Mouse (Mus musculus) C2C12 (cell line): ENCODE results near the gene Hadhb. TPM values are rescaled to one million over a fixed set of nuclear protein-coding genes. Genes with fewer than 3 reads are reported as not detected.

Experiments
- H3K27me3 ChIP-seq: one replicate; pipeline ENCODE4 v1.6.1; 2011; ENCODE audit not compliant: control insufficient read depth, insufficient read depth, insufficient read length
- H3K36me3 ChIP-seq: one replicate; pipeline ENCODE4 v1.6.1; 2011; ENCODE audit not compliant: control insufficient read depth, insufficient read depth
- H3K4me3 ChIP-seq: one replicate; pipeline ENCODE4 v1.5.1; 2011; ENCODE audit warnings: mild to moderate bottlenecking, control low read depth; ENCODE audit not compliant: poor library complexity, insufficient read depth, severe bottlenecking
- H3K79me2 ChIP-seq: one replicate; pipeline ENCODE4 v1.6.1; 2011; ENCODE audit not compliant: control insufficient read depth, insufficient read depth
- H3K79me3 ChIP-seq: one replicate; pipeline ENCODE4 v1.6.1; 2011; ENCODE audit warnings: low read depth, control low read depth
- H3ac ChIP-seq: one replicate; pipeline ENCODE3; 2011; ENCODE audit warnings: low read depth; ENCODE audit not compliant: control insufficient read depth, insufficient read length
- CEBPB ChIP-seq: IDR thresholded peaks from one replicate; pipeline ENCODE4 v1.6.1; 2011; ENCODE audit warnings: low read depth, mild to moderate bottlenecking, control low read depth, moderate library complexity
- CTCF ChIP-seq: IDR thresholded peaks from one replicate; pipeline ENCODE4 v1.5.1; 2011; ENCODE audit not compliant: control insufficient read depth, insufficient read depth, insufficient read length
- FOSL1 ChIP-seq: IDR thresholded peaks from one replicate; pipeline ENCODE4 v1.8.0; 2011; ENCODE audit warnings: mild to moderate bottlenecking, low read length; ENCODE audit not compliant: poor library complexity, insufficient read depth, severe bottlenecking
- MAX ChIP-seq: IDR thresholded peaks from one replicate; pipeline ENCODE4 v1.6.1; 2011; ENCODE audit warnings: mild to moderate bottlenecking, control low read depth
- MYOD1 ChIP-seq: IDR thresholded peaks from one replicate; pipeline ENCODE4 v1.6.1; 2011; ENCODE audit warnings: low read depth; ENCODE audit not compliant: control insufficient read depth, insufficient read length
- MYOG ChIP-seq: IDR thresholded peaks from one replicate; pipeline ENCODE4 v1.6.1; 2011; ENCODE audit not compliant: control insufficient read depth, insufficient read length; ENCODE audit errors: extremely low read depth
- USF1 ChIP-seq: IDR thresholded peaks from one replicate; pipeline ENCODE4 v1.6.1; 2011; ENCODE audit warnings: low read depth, mild to moderate bottlenecking, control low read depth, moderate library complexity
- polyA plus RNA-seq: library from polyadenylated mRNA; unstranded; fragments of >200 nt; fragmentation: generic; extraction: Trizol; gene quantifications from one replicate; pipeline ENCODE4 v1.2.1, GENCODE M21; 2012; ENCODE audit warnings: missing spikeins

Hadhb gene
- polyA plus RNA-seq, 1 experiment, result 43.2 TPM

DNA sequence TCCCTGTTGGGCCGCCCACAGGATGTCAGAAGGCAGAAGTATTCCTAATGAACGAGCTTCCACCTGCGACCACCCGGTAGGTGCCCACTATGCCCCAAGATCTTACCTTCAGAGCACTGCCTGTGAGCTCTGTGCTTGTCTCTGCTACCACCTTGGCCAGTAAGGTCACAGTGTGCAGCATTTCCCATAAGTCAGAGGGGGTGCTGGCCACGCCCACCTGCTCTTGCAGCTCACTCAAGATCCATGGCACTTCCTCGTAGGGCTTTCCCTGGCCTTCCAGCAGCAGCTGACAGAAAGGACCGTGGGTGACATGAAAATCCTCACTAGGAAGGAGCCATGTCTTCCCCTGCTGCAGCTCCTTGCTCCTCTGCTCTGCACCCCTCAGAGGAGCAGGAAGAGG lies 43.2 kb downstream of the Hadhb start:
- no peaks in the 10 kb centered on the region for H3K36me3 ChIP-seq
- no peaks in the 10 kb centered on the region for H3K79me3 ChIP-seq
- no peak for TF ChIP-seq MYOG
- H3K79me2 ChIP-seq, result no peaks in the 10 kb centered on the region
- H3K27me3 ChIP-seq, result peaks cover 3% of the 10 kb centered on the region
- H3ac ChIP-seq, result no peak overlapping the region
- H3K4me3 ChIP-seq, result no peak overlapping the region

DNA sequence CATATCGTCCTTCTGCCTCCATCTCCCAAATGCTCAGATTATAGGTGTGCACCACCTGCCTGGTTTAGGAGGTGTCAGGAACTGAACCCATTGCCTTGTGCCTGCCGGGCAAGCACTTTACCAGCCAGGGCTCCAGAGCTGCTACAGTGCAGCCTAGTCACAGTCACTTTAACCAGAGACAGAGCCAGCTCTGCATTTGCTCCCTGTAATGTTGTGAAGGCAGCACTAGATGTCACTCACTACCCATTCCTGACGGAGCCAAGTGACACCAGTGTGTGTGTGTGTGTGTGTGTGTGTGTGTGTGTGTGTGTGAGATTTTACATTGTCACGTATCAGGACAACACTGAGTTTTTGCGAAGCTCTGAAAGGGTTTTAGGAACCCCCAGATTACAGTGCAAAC lies 46.5 kb downstream of the Hadhb start:
- H3K27me3 ChIP-seq, result peaks cover 3% of the 10 kb centered on the region
- H3K79me3 ChIP-seq, result no peaks in the 10 kb centered on the region
- no peak overlapping the region for H3ac ChIP-seq
- H3K79me2 ChIP-seq, result no peaks in the 10 kb centered on the region
- H3K36me3 ChIP-seq, result no peaks in the 10 kb centered on the region
- no peak for TF ChIP-seq CEBPB
- no peak for TF ChIP-seq USF1
- TF ChIP-seq CTCF, result peak; percentile 48
- no peak for TF ChIP-seq MYOD1
- no peak for TF ChIP-seq FOSL1
- no peak overlapping the region for H3K4me3 ChIP-seq

DNA sequence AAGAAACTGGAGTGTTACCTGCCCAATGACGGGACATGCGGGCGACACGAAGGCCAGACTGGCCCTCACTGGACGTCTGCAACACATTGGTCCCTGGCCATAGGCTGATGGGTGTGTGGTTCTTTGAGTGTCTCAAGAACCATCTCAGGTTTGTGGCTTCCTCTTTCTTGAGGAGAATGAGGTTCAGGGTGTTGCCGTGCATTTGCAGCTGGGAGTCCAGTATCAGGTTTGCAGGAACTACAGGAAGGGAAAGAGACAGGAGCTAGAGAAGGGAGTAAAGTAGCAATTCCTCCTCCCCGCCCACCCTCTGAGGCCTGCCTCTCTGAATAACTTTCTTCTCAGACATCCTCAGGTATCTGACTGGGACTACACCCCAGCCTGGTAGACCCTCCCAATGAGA lies 47.2 kb downstream of the Hadhb start:
- no peaks in the 10 kb centered on the region for H3K79me3 ChIP-seq

GRCm38 (mm10) chr5:30203216-30203885 lies 48.3 kb downstream of the Hadhb start:
- no peaks in the 10 kb centered on the region for H3K36me3 ChIP-seq
- H3K4me3 ChIP-seq, result no peak overlapping the region
- peaks cover 3% of the 10 kb centered on the region for H3K27me3 ChIP-seq
- H3K79me3 ChIP-seq, result no peaks in the 10 kb centered on the region
- no peak overlapping the region for H3ac ChIP-seq
- H3K79me2 ChIP-seq, result no peaks in the 10 kb centered on the region
- TF ChIP-seq FOSL1 (no peak), USF1 (no peak), MYOG (no peak), MAX (no peak), CTCF (no peak), MYOD1 (no peak), CEBPB (no peak)

More for the DNA sequence above, 47.2 kb downstream of the Hadhb start:
- no peak overlapping the region for H3K4me3 ChIP-seq
- peaks cover 3% of the 10 kb centered on the region for H3K27me3 ChIP-seq
- H3ac ChIP-seq, result no peak overlapping the region
- H3K36me3 ChIP-seq, result no peaks in the 10 kb centered on the region
- no peak for TF ChIP-seq CTCF
- TF ChIP-seq MYOD1, result no peak
- no peak for TF ChIP-seq CEBPB
- no peak for TF ChIP-seq USF1
- TF ChIP-seq MYOG, result no peak
- TF ChIP-seq FOSL1, result no peak
- TF ChIP-seq MAX, result no peak
- no peaks in the 10 kb centered on the region for H3K79me2 ChIP-seq

DNA sequence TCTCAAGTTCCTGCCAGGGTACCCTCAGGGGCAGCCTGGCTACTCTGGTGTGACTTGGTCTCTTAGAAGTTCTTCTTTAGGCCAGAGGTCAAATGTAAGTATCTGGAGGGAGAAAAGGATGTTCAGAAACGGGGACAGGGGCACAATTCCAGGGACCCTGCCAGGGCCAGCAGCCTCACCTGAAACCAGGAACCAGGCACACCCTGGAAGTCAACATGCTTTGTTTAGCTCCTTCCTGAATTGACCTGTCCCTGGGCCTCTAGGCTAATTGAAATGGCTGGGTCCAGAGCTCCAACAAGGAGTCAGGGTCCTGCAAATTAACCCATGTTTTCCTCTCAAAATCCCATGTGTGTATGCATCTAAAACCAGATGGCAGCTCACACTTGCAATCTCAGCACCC lies 49.4 kb downstream of the Hadhb start:
- no peak overlapping the region for H3K4me3 ChIP-seq
- no peaks in the 10 kb centered on the region for H3K79me2 ChIP-seq
- H3K27me3 ChIP-seq, result peaks cover 3% of the 10 kb centered on the region
- TF ChIP-seq FOSL1 (no peak), CTCF (no peak), MAX (no peak), MYOG (no peak), CEBPB (no peak), USF1 (no peak), MYOD1 (no peak)
- no peak overlapping the region for H3ac ChIP-seq
- H3K79me3 ChIP-seq, result no peaks in the 10 kb centered on the region
- H3K36me3 ChIP-seq, result no peaks in the 10 kb centered on the region

DNA sequence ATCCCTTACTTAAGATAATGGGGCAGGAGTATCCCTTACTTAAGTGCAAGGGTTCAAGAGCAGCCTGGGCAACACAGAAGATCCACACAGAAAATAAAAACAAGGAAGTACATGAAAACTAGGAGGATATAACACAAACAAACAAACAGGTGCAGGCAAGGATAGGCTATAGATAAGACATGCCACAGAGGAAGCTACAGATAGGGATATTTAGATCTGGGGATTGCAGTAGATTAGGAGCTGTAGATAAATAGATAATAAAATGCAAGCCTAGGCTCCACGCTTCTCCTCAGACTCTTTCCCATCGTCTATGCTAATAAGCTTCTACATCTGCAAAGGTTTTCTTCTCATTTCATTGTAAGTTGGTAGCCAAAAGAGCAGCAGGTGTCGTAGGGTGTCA lies 50.0 kb downstream of the Hadhb start:
- Histone ChIP-seq H3K79me3 (no peaks in the 10 kb centered on the region), H3K4me3 (no peak overlapping the region), H3K79me2 (no peaks in the 10 kb centered on the region), H3K36me3 (no peaks in the 10 kb centered on the region), H3ac (no peak overlapping the region), H3K27me3 (peaks cover 3% of the 10 kb centered on the region)
- TF ChIP-seq MYOG (no peak), USF1 (no peak), CTCF (no peak), FOSL1 (no peak), MAX (no peak), CEBPB (no peak), MYOD1 (no peak)
